Mouse (Mus musculus): Measurements from ENCODE around the gene Nectin2.

GRCm38 (mm10) chr7:19667434-19667833, 82.8 kb downstream of the Nectin2 start:
- TF ChIP-seq CTCF (IDR thresholded peaks at IDR 0.05; ENCODE audit: borderline replicate concordance, control insufficient read depth, extremely low read depth, insufficient read depth, low read length, poor library complexity) (no peak), POLR2A (IDR thresholded peaks at IDR 0.05; ENCODE audit: control insufficient read depth, extremely low read depth, insufficient read depth, low read length, poor library complexity) (no peak)
